Mouse (Mus musculus): Measurements from ENCODE around the gene Vmn1r23. TPM values are rescaled to one million over a fixed set of nuclear protein-coding genes. Genes with fewer than 3 reads are reported as not detected.
"Not testable (repeated sequence)": the region's sequence is repeated elsewhere in the genome, so short reads cannot be mapped to it uniquely, and the experiment has no call there.

Vmn1r23 gene
- polyA plus RNA-seq (2012; rRNA removed) = not detected in 2 replicates

GRCm38 (mm10) chr6:57926738-57927137 lies at the start of gene Vmn1r23:
Gene Vmn1r23 (minus strand): TSS chr6:57926838.
- no peak for TF ChIP-seq CTCF (IDR thresholded peaks at IDR 0.05; ENCODE audit: extremely low read depth, insufficient read depth, low read length)
- TF ChIP-seq POLR2A (IDR thresholded peaks at IDR 0.05; ENCODE audit: extremely low read depth, insufficient read depth, low read length) = no peak
- H3K4me3 ChIP-seq (ENCODE audit: insufficient read depth, low read length) = no peak within 1 kb of the TSS
- H3K27ac ChIP-seq (ENCODE audit: insufficient read depth, low read length) = no peak within 1 kb of the TSS
- no peaks in the 10 kb centered on the region for H3K4me1 ChIP-seq (ENCODE audit: control insufficient read depth, insufficient read depth, low read length)

GRCm38 (mm10) chr6:57961403-57961802 lies 34.8 kb upstream of the Vmn1r23 start, which contains the start of gene Vmn1r24:
Gene Vmn1r24 (minus strand): TSS chr6:57961503.
- not testable (repeated sequence) for H3K4me3 ChIP-seq (ENCODE audit: insufficient read depth, low read length); H3K4me1 ChIP-seq (ENCODE audit: control insufficient read depth, insufficient read depth, low read length); H3K27ac ChIP-seq (ENCODE audit: insufficient read depth, low read length)

GRCm38 (mm10) chr6:57907928-57908327 lies 18.7 kb downstream of the Vmn1r23 start, which contains the start of gene Vmn1r22:
Gene Vmn1r22 (minus strand): TSS chr6:57908028.
- Histone ChIP-seq H3K27ac (ENCODE audit: insufficient read depth, low read length) (no peak within 1 kb of the TSS), H3K4me3 (ENCODE audit: insufficient read depth, low read length) (no peak within 1 kb of the TSS), H3K4me1 (ENCODE audit: control insufficient read depth, insufficient read depth, low read length) (no peaks in the 10 kb centered on the region)
- TF ChIP-seq CTCF (IDR thresholded peaks at IDR 0.05; ENCODE audit: extremely low read depth, insufficient read depth, low read length) = no peak

Other genes starting within 250 kb of the Vmn1r23 start
- 17.5 and 19.1 TPM in 2 replicates for gene Pyurf, start 234.8 kb downstream of the Vmn1r23 start, polyA plus RNA-seq (2012; rRNA removed)
- gene Lancl2, start 224.3 kb downstream of the Vmn1r23 start, polyA plus RNA-seq (2012; rRNA removed) = 62.9 and 72.2 TPM in 2 replicates
- 83.2 and 85.8 TPM in 2 replicates for gene Vopp1, start 101.7 kb downstream of the Vmn1r23 start, polyA plus RNA-seq (2012; rRNA removed)
- gene Vmn1r21, start 76.5 kb downstream of the Vmn1r23 start, polyA plus RNA-seq (2012; rRNA removed) = not detected in 2 replicates
- not detected in 2 replicates for gene Vmn1r22, start 18.8 kb downstream of the Vmn1r23 start, polyA plus RNA-seq (2012; rRNA removed)
- gene Vmn1r24, start 34.7 kb upstream of the Vmn1r23 start, polyA plus RNA-seq (2012; rRNA removed) = not detected in 2 replicates
- not detected in 2 replicates for gene Vmn1r25, start 54.0 kb upstream of the Vmn1r23 start, polyA plus RNA-seq (2012; rRNA removed)
- not detected in 2 replicates for gene Vmn1r26, start 88.3 kb upstream of the Vmn1r23 start, polyA plus RNA-seq (2012; rRNA removed)

All from cortical plate, adult 2 months (tissue).